Mouse (Mus musculus) CH12.LX (cell line): ENCODE results near the gene AC134908.4. TPM values are rescaled to one million over a fixed set of nuclear protein-coding genes. Genes with fewer than 3 reads are reported as not detected.
A peak's percentile ranks its signal among the peaks of the same experiment; 100 is the strongest.
"Not testable (repeated sequence)": the region's sequence is repeated elsewhere in the genome, so short reads cannot be mapped to it uniquely, and the experiment has no call there.

Experiments
- DNase-seq: peaks from one replicate; pipeline ENCODE4 v3.0.0-alpha.2; 2013; ENCODE audit errors: extremely low read depth
- H3K27ac ChIP-seq: 2 replicates; pipeline ENCODE4 v1.5.1; 2012; ENCODE audit warnings: low read depth, mild to moderate bottlenecking, control low read depth, moderate library complexity; ENCODE audit not compliant: insufficient read depth
- H3K27me3 ChIP-seq: replicated peaks from 2 replicates; pipeline ENCODE3; 2012; ENCODE audit warnings: inconsistent platforms
- H3K36me3 ChIP-seq, 2 experiments: replicated peaks in 1 of 2; 2 replicates each; pipeline versions ENCODE3 to v1.6.1; 2012; ENCODE audit warnings: inconsistent platforms in 1 of 2, low read length in 1 of 2, mild to moderate bottlenecking in 1 of 2, mixed read lengths in 1 of 2, moderate library complexity in 1 of 2; ENCODE audit not compliant: control insufficient read depth in 1 of 2, insufficient read depth in 1 of 2
- H3K4me1 ChIP-seq, 2 experiments: 2 replicates each; pipeline ENCODE4 v1.6.1; 2012; ENCODE audit warnings: inconsistent platforms in 1 of 2, moderate library complexity in 1 of 2; ENCODE audit not compliant: insufficient read depth in 2 of 2, control insufficient read depth in 1 of 2
- H3K4me2 ChIP-seq: 2 replicates; pipeline ENCODE4 v1.6.1; 2012; ENCODE audit warnings: low read depth, mild to moderate bottlenecking, control low read depth; ENCODE audit not compliant: poor library complexity, insufficient read depth, severe bottlenecking
- H3K4me3 ChIP-seq, 3 experiments: fragments of 150-350 bp in 1 of 3; sonication (generic) in 1 of 3; replicated peaks in 1 of 3; 2 replicates each; pipeline versions ENCODE3 to v1.5.1; 2011 to 2012; ENCODE audit warnings: low read depth in 2 of 3, low read length in 2 of 3, mild to moderate bottlenecking in 2 of 3, moderate library complexity in 2 of 3, control low read depth in 1 of 3, improper control_type of control experiment in 1 of 3, inconsistent platforms in 1 of 3, mixed read lengths in 1 of 3; ENCODE audit not compliant: poor library complexity in 1 of 3
- H3K79me2 ChIP-seq: replicated peaks from 2 replicates; pipeline ENCODE4 v1.6.1; 2012; ENCODE audit warnings: mild to moderate bottlenecking, moderate library complexity; ENCODE audit not compliant: control insufficient read depth, poor library complexity, insufficient read depth, severe bottlenecking; ENCODE audit errors: extremely low read depth
- H3K9ac ChIP-seq: 2 replicates; pipeline ENCODE4 v1.6.1; 2012; ENCODE audit warnings: low read depth, mild to moderate bottlenecking, control low read depth, moderate library complexity; ENCODE audit not compliant: insufficient read depth
- H3K9me3 ChIP-seq: replicated peaks from 2 replicates; pipeline ENCODE3; 2012; ENCODE audit warnings: low read length, inconsistent platforms, mixed read lengths
- BHLHE40 ChIP-seq: IDR thresholded peaks from 2 replicates; pipeline ENCODE4 v1.6.1; 2011; ENCODE audit warnings: mild to moderate bottlenecking, low read depth, low read length, improper control_type of control experiment
- CTCF ChIP-seq, 2 experiments: IDR thresholded peaks in 1 of 2; conservative IDR thresholded peaks in 1 of 2; 2 replicates each; pipeline ENCODE4 v1.5.1; 2011 to 2012; ENCODE audit warnings: low read depth in 2 of 2, low read length in 2 of 2, improper control_type of control experiment in 1 of 2, inconsistent platforms in 1 of 2, mild to moderate bottlenecking in 1 of 2, moderate library complexity in 1 of 2
- GABPA ChIP-seq: IDR thresholded peaks from 2 replicates; pipeline ENCODE4 v1.6.1; 2012; ENCODE audit warnings: low read depth, low read length, improper control_type of control experiment, inconsistent platforms; ENCODE audit not compliant: insufficient replicate concordance
- JUN ChIP-seq: IDR thresholded peaks from 2 replicates; pipeline ENCODE4 v1.6.1; 2011; ENCODE audit warnings: low read depth, mild to moderate bottlenecking, low read length, improper control_type of control experiment, moderate library complexity; ENCODE audit not compliant: insufficient read depth
- KAT2A ChIP-seq: IDR thresholded peaks from 2 replicates; pipeline ENCODE4 v1.6.1; 2012; ENCODE audit warnings: low read length, improper control_type of control experiment, inconsistent platforms; ENCODE audit not compliant: insufficient replicate concordance
- MEF2A ChIP-seq: IDR thresholded peaks from 2 replicates; pipeline ENCODE4 v1.6.1; 2014; ENCODE audit warnings: low read depth, mild to moderate bottlenecking, inconsistent platforms, low read length, improper control_type of control experiment, borderline replicate concordance
- MXI1 ChIP-seq: IDR thresholded peaks from 2 replicates; pipeline ENCODE4 v1.6.1; 2011; ENCODE audit warnings: mild to moderate bottlenecking, low read depth, low read length, improper control_type of control experiment
- TBP ChIP-seq: conservative IDR thresholded peaks from 2 replicates; pipeline ENCODE4 v1.6.1; 2011; ENCODE audit warnings: low read depth, low read length, improper control_type of control experiment
- USF1 ChIP-seq: IDR thresholded peaks from 2 replicates; pipeline ENCODE4 v1.6.1; 2014; ENCODE audit warnings: low read depth, mild to moderate bottlenecking, inconsistent platforms, low read length, improper control_type of control experiment
- dilution Hi-C: fragments of 300-500 bp; cut with MboI; formaldehyde crosslinking; loops from 2 replicates; pipeline ENCODE4 v1.14.3; 2020; ENCODE audit warnings: low sequenced_read_pairs; ENCODE audit not compliant: extremely low pct_unique_long_range_greater_than_20kb, extremely low pct_ligation_motif_present
- in situ Hi-C: fragments of 300-500 bp; cut with MboI; formaldehyde crosslinking; loops from 3 replicates; pipeline ENCODE4 v1.14.3; 2019; ENCODE audit warnings: low sequenced_read_pairs, low pct_ligation_motif_present, low pct_unique_long_range_greater_than_20kb, mixed read lengths
- polyA plus RNA-seq: library from polyadenylated mRNA; unstranded; fragments of >175 nt; gene quantifications from 2 replicates; pipeline ENCODE4 v1.2.1, GENCODE M21; 2012; ENCODE audit warnings: low read depth; ENCODE audit not compliant: insufficient read length
- total RNA-seq, 2 experiments: library from RNA; depleted of rRNA; stranded (reverse); fragments of 300-350 nt in 1 of 2; fragments of >200 nt in 1 of 2; gene quantifications; 2 replicates each; pipeline ENCODE4 v1.2.3; 2012 to 2014

Gene AC134908.4
- total and polyA plus RNA-seq, 3 experiments = not detected

GRCm38 (mm10) chr17:25807452-25807851 lies 12.0 kb upstream of the AC134908.4 start:
- not testable (repeated sequence) for DNase-seq, H3K9ac ChIP-seq, H3K79me2 ChIP-seq, H3K27ac ChIP-seq, H3K9me3 ChIP-seq, H3K36me3 ChIP-seq, H3K4me3 ChIP-seq
- peaks cover 74% of the 10 kb centered on the region for H3K27me3 ChIP-seq
- 0 out of 4 replicates have a peak, but pooled peaks of 1 of the 2 experiments have one; percentile 14 for TF ChIP-seq CTCF (conservative IDR thresholded peaks at IDR 0.05 in 1 of 2, IDR thresholded peaks at IDR 0.05 in 1 of 2; ENCODE audit: low read depth in 2 of 2, low read length in 2 of 2)
- TF ChIP-seq, all 38 proteins: peak for 1; not testable (repeated sequence) for 37
- in situ Hi-C loops, dilution Hi-C loops, H3K4me2 ChIP-seq, H3K4me1 ChIP-seq: not testable (repeated sequence)

GRCm38 (mm10) chr17:25806507-25806906 lies 11.0 kb upstream of the AC134908.4 start:
- TF ChIP-seq GABPA = no peak
- TF ChIP-seq TBP = no peak
- TF ChIP-seq JUN = no peak
- no peak for TF ChIP-seq KAT2A
- 0 out of 4 replicates have a peak, but pooled peaks cover 0 to 3% of the 10 kb centered on the region in 2 experiments for H3K4me1 ChIP-seq
- in situ Hi-C loops = no loop called here
- no peak for DNase-seq
- H3K27me3 ChIP-seq = peaks cover 73% of the 10 kb centered on the region
- dilution Hi-C loops = no loop called here
- H3K9ac ChIP-seq = no peak overlapping the region
- no peaks in the 10 kb centered on the region for H3K36me3 ChIP-seq
- no peaks in the 10 kb centered on the region for H3K9me3 ChIP-seq
- H3K27ac ChIP-seq = no peak overlapping the region
- no peak overlapping the region for H3K4me2 ChIP-seq
- no peak overlapping the region for H3K4me3 ChIP-seq
- H3K79me2 ChIP-seq = no peaks in the 10 kb centered on the region

- no peaks in the 10 kb centered on the region for H3K36me3 ChIP-seq
- H3K27me3 ChIP-seq = peaks cover 61% of the 10 kb centered on the region
- H3K9me3 ChIP-seq = peaks cover 2% of the 10 kb centered on the region
- no peaks in the 10 kb centered on the region for H3K79me2 ChIP-seq
- no peak overlapping the region for H3K27ac ChIP-seq
- H3K4me1 ChIP-seq = 0 out of 4 replicates have a peak, but pooled peaks cover 0 to 3% of the 10 kb centered on the region in 2 experiments
- no peak for DNase-seq
- in situ Hi-C loops = no loop called here
- H3K4me2 ChIP-seq = no peak overlapping the region
- no peak overlapping the region for H3K9ac ChIP-seq
- no peak for TF ChIP-seq USF1
- TF ChIP-seq BHLHE40 = peak; percentile 49
- TF ChIP-seq MXI1 = peak; percentile 45; the same call in 1 of the 2 replicates
- no peak for TF ChIP-seq MEF2A
- TF ChIP-seq, all 38 proteins: peak for 2
- dilution Hi-C loops = no loop called here
- no peak overlapping the region for H3K4me3 ChIP-seq
Observed at GRCm38 (mm10) chr17:25802825-25803517, 7.5 kb upstream of the AC134908.4 start.
